Mouse (Mus musculus) thymus, adult 2 months (tissue): ENCODE data around the gene Snd1.

Experiments used
- CTCF ChIP-seq: fragments of 200-500 bp; IDR thresholded peaks from 2 replicates; pipeline ENCODE4 v1.5.1; 2012; ENCODE audit warnings: mild to moderate bottlenecking, control low read depth, low read length, moderate library complexity, borderline replicate concordance; ENCODE audit not compliant: control insufficient read depth, poor library complexity, insufficient read depth; ENCODE audit errors: extremely low read depth
- POLR2A ChIP-seq: fragments of 200-500 bp; IDR thresholded peaks from 2 replicates; pipeline ENCODE4 v1.6.1; 2012; ENCODE audit warnings: mild to moderate bottlenecking, low read length, control low read depth, moderate library complexity; ENCODE audit not compliant: control insufficient read depth, poor library complexity, insufficient read depth; ENCODE audit errors: extremely low read depth

DNA sequence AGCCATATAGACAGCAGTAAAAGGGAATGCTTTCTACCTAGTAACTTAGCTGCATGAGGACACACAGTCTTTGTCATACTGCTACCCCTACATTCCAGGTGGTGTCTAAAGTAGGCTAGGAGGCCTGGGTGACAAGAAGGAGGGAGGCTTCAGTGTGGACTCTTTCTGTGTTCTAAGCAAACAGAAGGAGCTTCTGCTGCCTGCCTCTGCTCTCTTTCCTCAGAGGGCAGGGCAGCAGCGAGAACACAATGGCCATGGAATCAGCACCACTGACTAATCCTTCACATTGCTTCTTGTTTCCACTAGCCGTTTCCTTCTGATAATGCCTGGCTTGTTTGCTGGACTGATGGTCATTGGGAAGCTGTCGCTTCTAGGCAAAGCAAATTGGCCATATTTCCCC lies 316.2 kb downstream of the Snd1 start:
- no peak for TF ChIP-seq POLR2A
- TF ChIP-seq CTCF = no peak
